Mouse (Mus musculus): ENCODE results near the gene Blcap.

Blcap gene

DNA sequence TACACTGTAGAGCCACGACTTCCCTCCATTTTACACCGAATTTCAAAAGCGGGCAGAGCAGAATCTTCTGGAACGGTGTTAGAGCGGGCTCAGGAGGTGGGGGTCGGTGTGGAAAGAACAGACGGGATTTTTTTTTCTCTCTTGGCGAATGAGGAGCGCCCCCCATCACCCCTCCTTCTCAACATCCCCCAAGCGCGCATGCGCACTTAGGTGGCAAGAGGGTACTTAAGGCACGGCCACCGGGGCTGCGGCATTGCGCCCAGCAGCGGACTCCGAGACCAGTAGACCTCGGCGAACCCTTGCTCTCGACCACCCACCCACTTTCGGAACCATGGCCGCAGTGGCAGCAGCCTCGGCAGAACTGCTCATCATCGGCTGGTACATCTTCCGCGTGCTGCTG is 11.2 kb downstream of the Blcap start, which contains the start of gene Nnat:
Gene Nnat, plus strand, starts transcription at position 221 of the 400 bp plus-strand sequence.
- DNase-seq (ENCODE audit: low read depth, low spot score) = peak; percentile 78

DNA sequence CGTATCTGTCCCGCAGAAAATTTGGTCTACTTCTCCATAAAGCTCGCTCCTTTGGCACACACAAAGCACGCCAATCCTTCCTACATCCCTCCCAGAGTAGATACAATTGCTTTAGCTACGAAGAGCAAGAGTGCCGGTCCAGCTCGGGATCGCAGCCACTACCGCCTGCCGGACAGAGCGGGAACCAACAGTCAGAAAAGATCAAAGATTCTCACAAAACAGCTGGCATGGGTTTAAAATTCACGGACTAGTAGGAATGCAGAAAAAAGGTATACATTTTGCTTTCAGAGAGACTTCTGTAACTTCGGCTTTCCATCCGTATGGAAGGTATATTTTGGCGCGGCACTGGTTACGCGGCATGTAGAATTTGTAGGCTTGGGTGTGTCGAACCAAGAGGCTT is 11.6 kb downstream of the Blcap start:
- no peak for DNase-seq (ENCODE audit: low read depth, low spot score)

DNA sequence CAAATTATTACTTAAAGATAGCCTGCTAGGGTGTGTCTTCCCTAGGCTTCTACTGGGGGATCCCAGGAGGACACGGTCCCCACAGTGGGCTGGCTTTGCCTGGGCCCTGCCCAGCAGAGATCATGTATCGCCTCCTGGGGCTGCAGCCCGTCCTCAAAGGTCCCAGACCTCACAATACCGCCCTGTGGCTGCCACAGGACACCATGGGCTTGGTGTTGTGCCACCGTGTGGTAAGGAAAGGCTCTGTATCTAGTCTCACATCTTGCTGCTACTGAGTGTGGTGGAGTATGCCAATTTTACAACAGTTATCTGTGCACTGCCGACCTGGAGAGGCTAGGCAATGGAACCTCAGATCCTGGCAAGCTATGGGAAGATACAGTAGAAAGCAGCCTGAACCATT is 12.6 kb downstream of the Blcap start:
- DNase-seq (ENCODE audit: low read depth, low spot score) = no peak

DNA sequence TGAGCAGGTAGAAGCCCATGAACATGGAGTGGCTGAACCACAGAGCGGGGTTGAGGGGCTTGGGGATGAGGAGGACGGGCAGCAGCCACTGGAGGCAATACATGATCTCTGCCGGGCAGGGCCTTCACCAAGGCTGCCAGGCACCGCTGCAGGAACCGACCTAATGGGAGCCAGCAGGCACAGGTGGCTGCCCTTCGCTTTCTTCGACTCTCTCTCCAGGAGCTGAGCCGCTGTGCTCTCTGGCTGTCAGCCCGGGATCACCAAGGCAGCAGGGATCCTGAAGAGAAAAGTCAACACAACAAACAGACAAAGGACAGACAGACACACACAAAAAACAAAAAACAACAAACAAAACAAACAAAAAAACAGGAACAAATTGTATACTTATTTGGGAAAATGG is 13.0 kb downstream of the Blcap start:
- DNase-seq (ENCODE audit: low read depth, low spot score) = no peak

DNA sequence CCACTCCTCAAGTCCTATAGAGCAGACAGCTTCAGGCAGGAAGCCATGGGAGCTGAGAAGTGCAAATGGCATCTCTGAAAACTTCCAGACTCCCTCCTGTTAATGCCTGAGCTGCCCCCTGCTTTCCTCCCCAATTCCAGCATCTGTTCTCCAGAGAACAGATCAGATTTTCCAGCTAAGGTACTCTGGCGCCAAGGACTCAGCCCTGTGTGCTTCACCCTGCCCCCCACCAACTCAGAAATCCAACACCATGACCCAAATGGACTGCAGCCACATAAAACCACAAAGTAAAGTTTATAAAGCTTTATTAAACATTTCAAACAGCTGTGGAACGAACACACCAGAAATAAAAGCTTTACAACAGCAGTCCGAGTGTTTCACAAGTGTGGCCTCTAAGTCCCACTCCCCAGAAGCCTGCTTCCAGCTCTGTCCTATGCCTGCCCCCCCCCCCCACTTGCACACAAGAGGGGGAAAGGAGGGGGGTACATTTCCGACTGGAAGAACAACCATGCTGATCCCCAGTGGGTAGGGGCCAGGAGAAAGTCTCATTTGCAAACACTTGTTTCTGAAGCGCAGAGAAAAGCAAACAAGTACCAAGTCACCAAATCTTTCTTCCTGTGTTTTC is 14.9 kb downstream of the Blcap start:
- DNase-seq (ENCODE audit: low read depth, low spot score) = no peak

DNA sequence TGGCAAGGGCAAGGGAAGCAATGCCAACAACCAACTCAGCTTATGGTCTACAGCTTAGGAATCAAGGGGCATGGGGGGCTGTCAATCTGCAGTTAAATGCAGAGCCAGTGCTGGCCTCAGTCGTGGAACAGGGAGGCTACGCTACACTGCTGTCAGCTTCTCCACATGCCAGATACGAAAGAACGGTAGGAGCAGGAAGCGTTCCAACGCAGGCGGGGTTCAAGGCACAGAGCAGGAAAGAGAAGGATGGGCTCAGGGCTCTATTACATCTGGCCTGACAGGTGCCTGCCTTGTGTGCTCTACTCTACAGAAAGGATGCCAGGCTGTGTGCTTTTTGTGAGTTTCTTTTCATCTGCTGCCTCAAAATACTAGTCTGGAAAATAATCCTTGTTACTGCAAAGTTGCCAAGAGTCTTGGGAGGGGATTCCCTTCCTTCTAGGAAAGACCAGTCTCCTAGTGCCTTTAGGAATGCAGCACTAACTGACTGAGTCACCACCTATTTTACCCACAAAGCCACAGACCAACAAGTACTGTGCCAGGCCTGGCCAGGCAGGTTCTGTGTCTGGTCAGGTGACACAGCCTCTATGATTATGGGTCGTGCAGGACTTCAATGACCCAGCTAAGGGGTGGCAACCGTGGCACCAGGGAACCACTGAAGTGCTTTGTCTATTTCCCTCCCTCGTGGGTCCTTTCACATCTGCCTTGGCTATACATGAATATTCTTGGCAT is 18.8 kb downstream of the Blcap start:
- DNase-seq (ENCODE audit: low read depth, low spot score) = no peak

DNA sequence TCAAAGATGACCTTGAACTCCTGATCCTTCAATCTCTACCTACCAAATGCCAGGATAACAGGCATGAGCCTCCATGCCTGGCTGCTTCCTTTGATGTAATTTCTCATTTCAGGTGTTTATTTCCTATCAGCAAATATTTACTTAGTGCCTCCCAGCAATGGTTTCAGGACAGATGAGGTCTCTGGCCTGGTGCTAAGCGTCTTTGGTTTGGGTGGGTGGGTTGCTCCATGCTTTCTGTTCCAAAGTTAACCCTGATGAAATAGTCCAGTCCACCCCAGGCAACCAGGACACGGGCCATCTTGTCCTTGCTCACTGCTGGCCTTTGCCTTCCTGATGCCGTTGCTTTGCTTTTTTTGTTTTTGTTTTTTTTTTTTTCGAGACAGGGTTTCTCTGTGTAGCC is 20.8 kb downstream of the Blcap start:
- no peak for DNase-seq (ENCODE audit: low read depth, low spot score)

DNA sequence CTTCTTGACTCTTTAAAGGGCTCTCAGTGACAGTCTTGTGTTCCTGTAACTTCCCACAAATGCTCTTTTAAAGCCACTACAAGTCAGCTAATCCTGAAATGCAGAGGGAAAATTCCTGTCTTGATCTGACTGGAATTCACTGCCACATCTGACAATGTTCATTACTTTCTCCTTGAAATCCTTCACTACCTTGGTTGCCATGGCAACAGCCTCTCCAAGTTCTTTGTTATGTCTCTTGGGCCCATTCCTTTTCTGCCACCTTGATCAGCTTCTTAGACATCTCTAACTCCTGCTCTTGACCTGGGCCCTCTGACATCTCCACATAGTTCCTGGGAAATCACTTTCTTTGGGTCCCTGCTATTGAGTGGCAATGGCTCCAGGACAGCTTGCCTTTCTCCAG is 24.4 kb downstream of the Blcap start:
- no peak for DNase-seq (ENCODE audit: low read depth, low spot score)

DNA sequence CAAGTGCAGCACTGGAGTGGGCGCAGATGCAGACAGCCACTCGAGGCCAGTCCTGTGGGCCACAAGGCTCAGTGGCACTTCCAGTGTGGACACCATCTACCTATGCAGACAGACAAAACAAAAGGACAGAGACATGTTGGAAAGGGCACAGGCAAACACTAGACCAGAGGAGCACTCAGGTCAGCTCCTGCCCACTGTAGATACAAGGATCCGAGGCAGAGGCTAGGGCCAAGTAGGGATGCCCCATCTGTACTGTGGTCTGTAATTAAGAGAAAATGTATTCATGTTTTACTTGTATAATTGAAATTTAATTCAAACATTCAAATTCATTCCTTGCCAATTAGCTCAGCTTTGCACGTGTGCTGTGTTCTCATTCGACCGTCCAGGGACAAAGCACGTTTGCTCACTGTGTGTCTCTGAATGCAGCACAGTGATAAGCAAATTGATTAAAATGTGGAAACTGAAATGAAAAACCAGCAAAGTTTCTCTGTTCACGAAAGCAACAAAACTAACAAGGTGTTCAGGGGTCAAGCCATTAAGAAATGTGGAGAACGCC is 26.7 kb downstream of the Blcap start:
- DNase-seq (ENCODE audit: low read depth, low spot score) = no peak

DNA sequence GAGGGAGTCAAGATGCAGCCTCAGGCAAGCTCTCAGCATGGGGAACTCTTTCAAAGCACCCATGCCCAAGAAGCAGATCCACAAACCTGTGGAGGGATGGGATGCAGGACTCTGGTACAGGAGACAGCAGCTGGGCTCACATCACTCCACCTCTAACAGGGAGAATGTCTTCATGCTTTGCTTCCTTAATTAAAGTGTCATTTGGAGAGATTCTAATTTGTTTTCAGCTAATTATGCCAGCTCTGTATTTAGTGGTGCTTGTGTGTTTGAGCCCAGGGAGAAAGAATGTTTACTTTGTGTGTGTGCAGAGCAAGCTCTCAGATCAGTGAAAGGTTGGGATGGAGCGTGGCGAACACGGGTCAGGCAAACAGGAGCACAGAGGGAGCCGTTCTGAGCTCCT is 28.7 kb downstream of the Blcap start:
- DNase-seq (ENCODE audit: low read depth, low spot score) = no peak

DNA sequence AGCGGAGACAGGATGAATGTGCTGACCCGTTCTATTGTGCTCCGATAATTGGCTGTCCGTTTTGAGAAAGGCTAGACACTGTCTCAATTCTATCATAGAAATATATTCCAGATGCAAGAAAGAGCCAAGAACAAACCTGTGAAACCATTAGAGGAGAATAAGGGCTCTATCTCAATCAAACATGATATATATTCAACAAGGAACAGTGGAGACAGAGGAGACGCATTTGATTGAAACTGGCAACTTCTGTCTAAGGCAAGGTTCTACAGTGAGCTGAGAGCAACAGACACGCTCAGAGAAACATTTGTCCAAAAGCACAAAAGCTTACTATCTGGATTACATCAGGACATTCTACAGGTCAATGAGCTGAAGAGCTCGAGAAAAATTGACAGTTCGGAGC is 29.4 kb downstream of the Blcap start:
- no peak for DNase-seq (ENCODE audit: low read depth, low spot score)

DNA sequence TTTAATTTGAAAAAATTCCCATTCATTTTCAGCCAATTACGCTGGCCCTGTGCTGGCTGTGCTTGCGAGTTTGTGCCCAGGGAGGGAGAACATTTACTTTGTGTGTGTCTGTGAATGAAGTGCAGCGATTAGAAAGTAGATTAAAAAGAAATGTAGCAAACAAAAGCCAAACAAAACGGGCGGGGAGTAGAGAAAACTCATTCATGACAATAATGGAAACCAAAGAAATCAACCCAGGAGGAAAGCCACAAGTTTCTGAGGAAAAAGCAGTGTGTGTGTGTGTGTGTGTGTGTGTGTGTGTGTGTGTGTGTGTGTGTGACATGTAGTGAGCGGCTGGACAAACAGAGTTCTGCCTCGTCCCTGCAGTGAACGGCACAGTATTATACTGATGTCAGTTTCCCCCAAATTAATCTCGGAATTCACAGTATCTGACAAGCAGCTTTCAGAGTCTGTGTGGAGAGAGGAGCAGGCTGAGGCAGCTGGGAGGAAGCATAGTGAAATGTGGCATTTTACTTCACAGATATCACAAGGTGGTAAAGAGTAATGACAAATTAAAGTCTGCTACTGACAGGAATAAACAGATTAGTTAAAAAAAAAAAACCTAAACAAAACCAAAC is 30.0 kb downstream of the Blcap start:
- DNase-seq (ENCODE audit: low read depth, low spot score) = no peak

DNA sequence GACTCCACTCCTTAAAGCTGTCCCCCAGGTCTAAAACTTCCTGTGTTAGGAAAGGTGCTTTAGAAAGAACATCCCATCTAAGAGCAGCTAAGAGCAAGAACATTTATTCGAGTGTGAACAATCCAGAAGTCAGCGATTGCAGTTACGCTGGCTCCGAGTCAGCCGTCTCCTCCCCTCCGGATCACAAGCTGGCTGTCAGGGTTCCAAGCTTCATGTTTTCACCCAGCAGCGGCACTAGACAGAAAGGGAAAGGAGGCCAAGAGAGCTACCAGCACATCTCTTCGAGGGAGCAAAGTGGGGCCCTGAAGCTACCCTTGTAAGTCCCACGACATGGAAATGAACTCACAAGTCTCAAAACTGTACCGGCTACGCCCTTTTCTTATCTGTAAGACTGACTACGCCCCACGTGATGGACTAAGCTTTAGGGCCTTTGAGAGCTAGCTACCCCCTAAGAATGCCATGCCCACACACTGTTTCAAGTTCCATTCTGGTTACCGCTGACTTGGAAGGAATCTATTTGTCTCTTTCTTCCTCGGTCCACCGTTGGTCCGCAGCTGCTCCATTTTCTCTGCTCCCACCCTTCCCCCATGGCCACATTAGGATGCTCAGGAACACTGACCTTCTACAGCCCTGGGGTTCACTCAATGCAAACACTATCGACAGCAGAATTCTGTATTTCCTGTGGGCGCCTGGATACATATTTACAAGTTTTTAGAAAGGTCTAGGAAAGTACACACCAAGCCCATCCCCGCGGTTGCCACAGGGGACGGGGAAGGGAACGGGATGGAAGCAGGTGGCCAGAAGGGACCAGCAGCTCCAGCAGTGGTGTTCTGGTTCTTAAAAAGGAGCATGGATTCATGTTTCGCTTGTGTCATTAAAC is 30.8 kb downstream of the Blcap start:
- no peak for DNase-seq (ENCODE audit: low read depth, low spot score)

DNA sequence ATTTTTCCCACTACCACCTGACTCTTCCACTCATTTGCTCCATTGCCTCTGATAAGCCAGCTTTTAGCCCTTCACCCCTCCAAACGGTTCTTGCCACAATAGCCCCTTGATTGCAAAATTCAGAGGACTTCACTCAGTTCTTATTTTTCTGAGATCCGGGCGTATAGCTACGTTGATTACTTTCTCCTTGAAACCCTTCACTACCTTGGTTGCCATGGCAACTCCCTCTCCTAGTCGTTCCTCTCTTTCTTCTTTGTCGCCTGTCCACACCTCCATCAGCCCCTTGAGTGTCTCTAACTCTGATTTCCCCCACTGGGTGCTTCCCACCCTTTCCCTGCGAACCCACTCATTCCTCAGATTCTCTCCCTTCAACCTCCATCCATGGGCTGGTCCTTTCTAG is 34.0 kb downstream of the Blcap start:
- no peak for DNase-seq (ENCODE audit: low read depth, low spot score)

DNA sequence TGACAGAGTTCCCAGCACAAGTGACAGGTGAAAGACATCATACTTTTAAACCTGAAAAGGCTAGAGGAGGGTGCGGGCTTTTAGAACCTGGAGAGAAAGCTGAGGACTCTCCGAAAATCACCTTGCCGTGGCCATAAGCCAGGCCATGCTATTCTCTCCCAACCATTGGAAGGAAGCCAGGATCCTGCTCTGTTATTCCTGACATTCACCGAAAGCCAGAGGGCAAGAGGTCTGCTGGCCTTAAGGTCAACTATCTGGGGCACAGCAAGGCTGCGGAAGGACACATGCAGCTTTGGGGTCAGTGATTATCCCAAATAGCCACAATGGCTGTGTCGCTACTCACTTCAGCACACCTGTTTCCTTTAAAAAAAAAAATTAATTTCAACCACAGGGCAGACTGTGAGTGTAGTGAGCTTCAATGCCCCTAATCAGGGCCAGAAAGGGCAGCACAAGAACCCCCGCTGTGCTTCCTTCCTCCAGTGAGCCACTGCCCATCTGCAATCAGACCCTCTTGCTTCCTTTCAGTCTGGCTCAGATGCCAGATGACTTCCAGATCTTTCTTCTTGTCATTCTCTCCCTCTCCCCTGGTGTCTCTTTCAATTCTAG is 34.5 kb downstream of the Blcap start:
- DNase-seq (ENCODE audit: low read depth, low spot score) = no peak

DNA sequence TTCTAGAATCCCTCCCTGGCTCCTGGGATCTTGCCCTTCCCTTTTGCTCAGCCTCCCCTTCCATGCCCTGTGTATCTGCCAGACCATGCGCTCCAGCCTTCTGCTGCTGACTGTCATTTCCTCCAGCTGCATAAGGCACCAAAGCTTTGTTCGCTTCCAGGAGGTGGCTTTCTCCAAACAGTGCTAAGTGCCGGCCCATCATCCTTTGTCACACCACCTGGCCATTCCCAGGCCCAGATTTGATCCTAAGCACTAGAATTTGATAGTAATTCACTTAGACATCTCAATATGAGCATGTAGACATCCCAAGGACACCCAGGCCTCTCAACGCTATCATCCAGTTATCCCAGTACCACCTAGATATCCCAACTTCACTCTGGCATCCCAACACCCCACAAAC is 36.9 kb downstream of the Blcap start:
- DNase-seq (ENCODE audit: low read depth, low spot score) = no peak

DNA sequence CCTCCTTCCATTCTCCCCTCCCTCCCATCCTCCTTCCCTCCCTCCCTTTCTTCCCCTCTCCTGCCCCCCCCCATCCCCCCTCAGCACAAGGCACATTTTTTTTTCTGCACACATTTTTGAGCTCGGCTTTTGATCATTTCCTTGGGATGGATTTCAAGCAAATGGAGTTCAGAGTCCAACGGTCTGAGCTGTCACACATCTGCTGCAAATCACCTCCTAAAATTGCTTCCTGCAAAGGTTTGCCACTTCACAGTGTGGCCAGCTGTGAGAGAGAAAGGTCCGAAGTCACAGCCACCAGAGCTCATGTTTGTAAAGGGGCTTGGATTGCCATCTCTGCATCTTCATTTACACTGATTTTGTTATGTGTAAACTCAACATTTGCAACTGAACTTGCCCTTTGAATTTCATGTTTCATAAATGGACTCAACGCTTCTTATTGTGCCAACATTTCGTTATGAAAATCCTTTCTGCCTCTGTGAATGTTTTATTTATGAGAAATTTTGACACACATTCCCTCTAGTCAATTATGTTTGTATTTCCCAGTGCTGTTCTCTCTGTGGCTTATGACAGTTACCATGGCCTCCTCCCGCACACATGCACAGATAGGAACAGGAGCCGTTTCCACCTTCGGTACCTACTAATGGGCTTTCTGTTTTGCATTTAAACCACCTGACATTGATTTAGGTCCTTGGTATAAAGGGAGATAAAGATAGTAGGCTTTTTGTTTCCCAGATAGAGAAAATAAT is 39.2 kb downstream of the Blcap start:
- DNase-seq (ENCODE audit: low read depth, low spot score) = no peak

DNA sequence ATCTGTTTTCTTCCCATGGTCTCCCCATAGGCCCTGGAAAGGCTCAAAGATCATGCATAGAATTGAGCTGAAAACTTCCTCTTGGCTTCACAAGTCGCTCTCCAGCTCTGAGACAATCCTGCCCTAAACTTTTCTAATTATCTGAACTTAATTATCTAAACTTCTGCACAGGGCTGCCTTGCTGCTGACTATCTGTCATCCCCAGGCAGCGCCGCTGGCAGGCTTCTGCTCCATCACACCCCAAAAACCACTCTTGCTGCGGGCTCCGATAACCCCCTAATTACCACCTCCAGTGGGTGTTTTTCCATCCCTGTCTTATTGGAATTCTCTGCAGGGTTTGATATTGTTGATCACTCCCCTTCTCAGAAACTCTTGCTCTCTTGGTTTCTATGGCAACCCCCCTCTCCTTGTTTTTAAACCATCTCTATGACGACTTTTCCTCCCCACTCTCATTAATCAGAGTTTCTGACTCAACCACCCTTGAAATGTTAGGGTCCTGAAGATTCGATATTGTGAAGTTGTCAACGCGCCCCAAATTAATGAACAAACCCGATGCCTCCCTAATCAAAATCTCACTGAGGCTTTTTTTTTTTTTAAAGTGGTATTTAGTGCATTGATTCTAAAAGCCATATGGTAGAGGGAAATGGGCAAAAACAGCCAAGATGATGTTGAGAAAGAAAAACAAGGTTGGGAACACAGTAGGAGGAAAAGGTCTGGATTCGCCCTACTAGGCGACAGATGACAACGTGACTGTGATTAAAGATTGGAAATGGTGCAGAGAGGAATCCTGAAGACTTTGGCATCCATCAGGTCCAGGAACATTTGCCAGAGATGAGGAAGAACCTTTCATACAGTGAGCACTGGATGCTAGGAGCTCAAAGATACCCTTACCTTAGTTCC is 40.8 kb downstream of the Blcap start:
- DNase-seq (ENCODE audit: low read depth, low spot score) = no peak

DNA sequence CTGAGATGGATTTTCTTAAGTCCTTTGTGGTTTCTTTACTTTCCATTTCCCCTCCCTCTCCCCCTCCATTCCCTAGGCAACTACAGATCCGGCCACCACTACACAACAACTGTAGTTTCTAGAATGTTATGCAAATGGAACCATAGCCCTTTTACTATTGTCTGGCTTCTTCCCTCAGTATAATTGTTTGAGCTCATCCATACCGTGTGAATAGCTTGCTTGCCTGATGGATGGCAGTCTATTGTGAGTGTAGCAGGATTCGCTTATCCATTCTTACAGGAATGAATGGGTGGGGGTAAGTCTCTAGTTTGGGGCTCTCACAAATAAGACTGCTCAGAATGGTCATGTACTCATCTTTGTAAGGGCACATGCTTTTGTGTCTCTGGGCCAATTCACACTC is 48.5 kb downstream of the Blcap start:
- DNase-seq (ENCODE audit: low read depth, low spot score) = no peak

DNA sequence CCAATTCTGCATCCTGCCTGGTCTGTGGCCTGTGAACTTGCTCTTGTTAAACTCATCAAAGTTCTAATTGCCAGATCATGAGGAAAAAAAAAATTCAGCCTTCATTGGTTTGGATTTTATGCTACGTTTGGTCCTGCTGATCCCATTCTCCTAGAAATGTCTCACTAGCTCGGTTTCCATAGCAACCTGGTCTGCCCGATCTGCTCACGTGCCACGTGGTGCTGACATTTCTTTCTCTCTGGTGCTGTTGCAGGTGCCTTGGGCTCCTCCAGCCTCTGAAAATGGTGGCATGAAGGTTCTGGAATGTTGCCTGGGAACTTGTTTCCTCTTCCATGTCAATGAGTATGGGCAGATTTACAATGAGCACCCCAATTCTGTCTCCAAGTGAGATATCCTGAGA is 50.6 kb downstream of the Blcap start:
- no peak for DNase-seq (ENCODE audit: low read depth, low spot score)
